Mouse (Mus musculus): Measurements from ENCODE around the gene Pakap.

GRCm38 (mm10) chr4:57770185-57770823 is 202.3 kb downstream of the Pakap start:
- TF ChIP-seq GATA1 (IDR thresholded peaks at IDR 0.05; ENCODE audit: borderline replicate concordance, low read length) = no peak
- no peak for TF ChIP-seq CTCF (IDR thresholded peaks at IDR 0.05; ENCODE audit: low read depth, low read length)

All from G1E (cell line).